Mouse (Mus musculus): Measurements from ENCODE around the gene Odf3.

DNA sequence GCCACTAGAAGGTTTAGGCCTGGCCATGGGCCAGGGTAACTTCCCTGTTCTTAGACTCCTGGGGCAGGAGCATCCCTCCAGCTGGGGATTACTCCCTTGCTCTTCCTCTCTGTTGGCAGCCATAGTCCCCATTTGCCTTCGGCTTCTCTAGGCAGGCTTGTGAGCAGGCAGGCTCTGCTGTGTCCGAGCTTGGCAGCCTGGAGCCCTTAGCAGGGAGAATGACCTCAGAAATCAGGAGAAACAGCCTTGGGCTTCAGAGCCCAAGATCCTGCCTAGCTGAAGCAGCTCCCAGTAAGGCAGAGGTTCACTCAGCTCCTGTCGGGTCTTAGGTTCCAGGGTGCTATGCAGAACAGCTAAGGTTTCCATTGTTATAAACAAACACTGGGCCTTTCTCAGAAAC, 51.5 kb downstream of the Odf3 start:
- TF ChIP-seq CTCF (IDR thresholded peaks at IDR 0.05; ENCODE audit: low read depth, low read length): no peak
- no peak for TF ChIP-seq GATA1 (IDR thresholded peaks at IDR 0.05; ENCODE audit: borderline replicate concordance, low read length)
- no peak for TF ChIP-seq TAL1 (conservative IDR thresholded peaks at IDR 0.05; ENCODE audit: low read depth, low read length)
- TF ChIP-seq POLR2AphosphoS5 (IDR thresholded peaks at IDR 0.05; ENCODE audit: insufficient replicate concordance, low read depth, low read length): no peak
